ENCODE assay signal across 1 mouse cellular context in genomic region chr13:23755000-23755399, GRCm38 (mm10).
TF ChIP-seq lines count a peak whose summit lies in the region.

No protein-coding gene starts in this region.

TF ChIP-seq in CH12.LX, 34 proteins besides CTCF, POLR2A, EP300 and RAD21:
- TF ChIP-seq ZMIZ1 (IDR thresholded peaks at IDR 0.05; ENCODE audit: low read depth, low read length) (no peak), KAT2A (IDR thresholded peaks at IDR 0.05; ENCODE audit: insufficient replicate concordance, low read length) (no peak), POLR2AphosphoS2 (IDR thresholded peaks at IDR 0.05; ENCODE audit: low read depth, low read length) (no peak), MAX (IDR thresholded peaks at IDR 0.05; ENCODE audit: low read length) (no peak), ZC3H11A (IDR thresholded peaks at IDR 0.05; ENCODE audit: low read depth, low read length) (no peak)
